Mouse (Mus musculus) cerebellum, adult 18-20 months (tissue): ENCODE measurements around the gene Rnf212.
A peak's percentile ranks its signal among the peaks of the same experiment; 100 is the strongest.
"Not testable (repeated sequence)": the region's sequence is repeated elsewhere in the genome, so short reads cannot be mapped to it uniquely, and the experiment has no call there.

ENCODE experiments used
- DNase-seq, 2 experiments: peaks; one replicate each; pipeline ENCODE4 v3.0.0; 2021

Rnf212 gene

GRCm38 (mm10) chr5:108774630-108775306 is at the start of gene Rnf212:
Gene Rnf212, minus strand, starts transcription at chr5:108774982.
- no peak for DNase-seq

- DNase-seq = no peak
Observed at GRCm38 (mm10) chr5:108823276-108823675, 48.5 kb upstream of the Rnf212 start.

DNA sequence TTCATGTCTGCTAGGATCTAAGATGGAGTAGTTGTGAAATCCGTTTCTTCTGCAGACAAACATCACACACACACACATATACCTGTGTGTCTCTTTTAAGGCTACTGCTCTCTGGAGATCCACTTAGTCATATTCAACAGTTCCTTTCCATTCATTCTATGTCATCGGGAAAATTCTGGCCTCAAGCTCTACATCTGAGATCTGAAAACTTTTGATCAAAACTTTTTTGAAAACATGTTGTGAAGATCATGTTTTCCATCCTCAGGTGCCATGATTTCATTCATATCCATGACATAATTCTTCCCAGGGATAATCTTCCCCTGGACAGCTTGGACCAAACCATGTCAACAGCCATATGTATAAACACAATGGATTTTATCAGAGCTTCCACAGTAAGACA is 34.0 kb upstream of the Rnf212 start, which contains the start of gene Vmn2r8:
Gene Vmn2r8 (minus strand): TSS at position 101 of the 400 bp plus-strand sequence.
- not testable (repeated sequence) for DNase-seq

GRCm38 (mm10) chr5:108803646-108804045 is 28.9 kb upstream of the Rnf212 start:
- DNase-seq = no peak

DNA sequence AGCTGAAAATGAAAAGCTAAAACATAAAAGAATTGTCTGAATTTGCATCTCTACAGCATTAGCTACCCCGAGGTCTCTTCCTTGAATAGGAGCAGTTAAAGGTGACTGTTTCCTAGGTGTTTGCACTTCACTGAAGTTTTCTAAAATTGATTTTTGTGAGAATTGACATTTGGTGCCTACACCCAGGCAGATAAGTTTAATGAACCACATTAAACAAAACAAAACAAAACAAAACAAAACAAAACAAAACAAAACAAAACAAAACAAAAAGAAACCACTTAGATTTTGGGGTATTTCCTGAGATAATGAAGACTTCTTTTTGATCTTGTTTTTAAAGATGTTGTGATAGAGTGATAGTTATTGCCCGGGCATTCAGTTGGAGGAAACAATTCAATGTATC is 20.5 kb upstream of the Rnf212 start, which contains the start of gene Tmed11:
Gene Tmed11 (minus strand): TSS at position 101 of the 400 bp plus-strand sequence.
- DNase-seq = not testable (repeated sequence)

DNA sequence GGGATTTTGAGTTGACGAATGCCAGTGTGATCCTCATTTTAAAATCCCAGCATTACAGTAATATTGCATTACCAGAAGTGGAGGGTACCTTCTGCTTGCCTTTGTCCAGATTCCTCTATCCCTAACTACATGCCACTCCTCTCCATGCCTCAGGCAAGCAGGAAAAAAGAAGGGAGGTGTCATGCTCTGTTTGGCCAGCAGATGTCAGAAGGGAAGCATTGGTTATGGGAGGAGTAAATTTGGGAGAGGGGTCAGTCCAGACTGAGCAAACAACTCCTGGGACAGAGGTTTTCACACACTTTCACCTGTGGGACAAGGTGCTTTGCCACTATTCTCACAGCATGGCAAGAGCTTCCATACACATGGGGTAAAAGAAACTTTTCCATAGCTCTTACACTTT is 15.6 kb upstream of the Rnf212 start:
- peak in 1 of 2 experiments; percentile 5 for DNase-seq

DNA sequence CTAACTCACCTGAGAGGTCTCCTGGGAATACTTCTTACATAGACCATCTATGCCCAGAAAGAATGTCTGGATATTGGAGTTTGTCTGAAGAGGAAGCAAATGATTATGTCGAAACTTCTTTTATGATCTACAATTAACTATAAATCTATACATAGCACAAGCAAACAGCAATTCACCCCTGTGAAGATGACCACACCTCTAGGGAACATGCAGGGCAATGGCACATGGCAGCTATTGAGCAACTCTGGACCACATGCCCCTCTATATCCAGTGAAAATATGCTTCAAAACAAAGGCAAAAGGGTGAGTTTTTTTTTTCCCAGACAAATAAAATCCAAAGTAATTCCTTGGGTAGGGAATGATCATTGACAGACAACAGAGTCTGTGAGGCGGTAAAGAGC is 14.8 kb downstream of the Rnf212 start:
- DNase-seq = no peak

GRCm38 (mm10) chr5:108758396-108758795 is 16.4 kb downstream of the Rnf212 start:
- DNase-seq = peak; percentile 5 to 11

DNA sequence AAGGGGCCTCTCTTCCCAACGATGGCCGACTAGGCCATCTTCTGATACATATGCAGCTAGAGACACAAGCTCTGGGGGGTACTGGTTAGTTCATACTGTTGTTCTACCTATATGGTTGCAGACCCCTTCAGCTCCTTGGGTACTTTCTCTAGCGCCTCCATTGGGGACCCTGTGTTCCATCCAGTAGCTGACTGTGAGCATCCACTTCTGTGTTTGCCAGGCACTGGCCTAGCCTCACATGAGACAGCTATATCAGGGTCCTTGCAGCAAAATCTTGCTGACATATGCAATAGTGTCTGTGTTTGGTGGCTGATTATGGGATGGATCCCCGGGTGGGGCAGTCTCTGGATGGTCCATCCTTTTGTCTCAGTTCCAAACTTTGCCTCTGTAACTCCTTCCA is 23.5 kb downstream of the Rnf212 start:
- DNase-seq = not testable (repeated sequence)

DNA sequence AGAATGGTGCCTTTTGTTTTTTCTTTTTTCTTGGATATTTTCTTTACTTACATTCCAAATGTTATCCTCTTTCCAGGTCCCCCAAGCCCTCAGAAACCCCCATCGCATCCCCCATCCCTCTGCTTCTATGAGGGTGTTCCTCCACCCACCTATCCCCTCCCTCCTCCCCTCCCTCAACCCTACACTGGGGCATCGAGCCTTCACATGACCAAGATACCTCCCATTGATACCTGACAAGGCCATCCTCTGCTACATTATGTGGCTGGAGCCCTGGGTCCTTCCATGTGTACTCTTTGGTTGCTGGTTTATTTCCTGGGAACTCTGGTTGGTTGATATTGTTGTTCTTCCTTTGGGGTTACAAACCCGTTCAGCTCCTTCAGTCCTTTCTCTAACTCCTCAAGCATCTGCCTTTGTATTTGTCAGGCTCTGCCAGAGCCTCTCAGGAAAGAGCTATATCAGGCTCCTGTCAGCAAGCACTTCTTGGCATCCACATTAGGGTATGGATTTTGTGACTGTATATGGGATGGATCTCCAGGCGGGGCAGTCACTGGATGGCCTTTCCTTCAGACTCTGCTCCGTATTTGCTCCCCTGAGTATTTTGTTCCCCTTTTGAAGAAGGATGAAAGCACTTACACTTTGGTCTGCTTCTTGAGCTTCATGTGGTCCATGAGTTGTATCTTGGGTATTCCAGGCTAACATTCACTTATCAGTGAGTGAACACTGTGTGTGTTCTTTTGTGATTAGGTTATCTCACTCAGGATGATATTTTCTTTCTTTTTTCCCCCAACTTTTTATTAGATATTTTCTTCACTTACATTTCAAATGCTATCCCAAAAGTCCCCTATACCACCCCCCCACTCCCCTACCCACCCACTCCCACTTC is 24.2 kb downstream of the Rnf212 start:
- no peak for DNase-seq

DNA sequence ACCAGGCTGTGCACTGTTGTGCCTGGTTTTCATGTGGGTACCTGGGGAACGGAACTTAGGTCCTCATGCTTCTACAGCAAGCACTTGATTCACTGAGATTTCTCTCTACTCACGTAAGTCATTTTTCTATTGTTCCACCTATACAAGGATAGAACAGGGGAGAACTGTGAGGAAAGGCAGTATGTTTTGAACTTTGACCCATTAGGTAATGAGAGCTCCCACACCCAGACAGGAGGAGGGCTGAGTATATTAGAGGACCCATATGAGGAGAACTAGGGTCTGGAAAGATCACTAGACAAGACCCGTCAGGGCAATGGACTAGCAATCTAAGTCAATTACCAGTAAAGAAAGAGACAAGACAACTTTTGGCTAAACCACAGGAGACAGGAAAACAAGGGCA is 30.2 kb downstream of the Rnf212 start:
- no peak for DNase-seq

DNA sequence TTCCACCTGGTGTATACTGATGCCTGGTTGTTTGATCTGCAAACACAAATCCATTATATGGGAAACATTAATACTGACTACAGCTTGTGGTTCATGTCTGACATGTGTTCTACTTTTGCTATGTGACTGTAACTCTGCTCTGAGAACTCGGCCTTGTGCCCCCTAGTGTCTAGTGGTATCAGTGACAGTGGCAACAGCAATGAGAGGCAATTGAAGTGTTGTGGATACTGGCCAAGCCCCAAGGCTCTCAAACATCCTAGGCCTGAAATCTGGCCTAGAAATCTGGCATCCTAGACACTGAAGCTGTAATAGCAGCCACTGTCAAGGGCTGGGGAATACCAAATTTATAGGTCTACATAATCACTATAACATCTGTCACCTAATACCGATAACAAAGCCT is 30.9 kb downstream of the Rnf212 start:
- peak in 1 of 2 experiments; percentile 8 for DNase-seq

GRCm38 (mm10) chr5:108742596-108742995 is 32.2 kb downstream of the Rnf212 start:
- no peak for DNase-seq

- no peak for DNase-seq
Observed at GRCm38 (mm10) chr5:108741844-108742243, 32.9 kb downstream of the Rnf212 start.

DNA sequence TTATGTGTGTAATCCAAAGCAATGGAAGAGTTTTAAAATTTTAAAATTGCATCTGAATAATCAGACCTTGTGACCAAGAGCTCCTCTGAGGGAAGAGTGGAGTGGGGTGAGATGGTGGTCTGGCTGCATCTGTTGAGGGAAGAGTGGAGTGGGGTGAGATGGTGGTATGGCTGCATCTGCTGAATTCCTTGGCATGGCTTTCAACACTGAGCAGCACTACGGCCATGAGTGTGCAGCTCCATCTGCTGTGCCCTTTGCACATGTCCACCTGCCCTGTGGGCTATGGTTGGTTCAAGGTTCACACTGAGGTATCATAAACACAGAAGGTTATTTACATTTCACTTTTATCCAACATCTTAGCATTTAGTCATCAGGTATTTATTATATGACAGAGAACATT is 47.4 kb downstream of the Rnf212 start:
- no peak for DNase-seq

- DNase-seq = peak; percentile 68 to 73
Observed at GRCm38 (mm10) chr5:108726557-108727248, 48.1 kb downstream of the Rnf212 start.

DNA sequence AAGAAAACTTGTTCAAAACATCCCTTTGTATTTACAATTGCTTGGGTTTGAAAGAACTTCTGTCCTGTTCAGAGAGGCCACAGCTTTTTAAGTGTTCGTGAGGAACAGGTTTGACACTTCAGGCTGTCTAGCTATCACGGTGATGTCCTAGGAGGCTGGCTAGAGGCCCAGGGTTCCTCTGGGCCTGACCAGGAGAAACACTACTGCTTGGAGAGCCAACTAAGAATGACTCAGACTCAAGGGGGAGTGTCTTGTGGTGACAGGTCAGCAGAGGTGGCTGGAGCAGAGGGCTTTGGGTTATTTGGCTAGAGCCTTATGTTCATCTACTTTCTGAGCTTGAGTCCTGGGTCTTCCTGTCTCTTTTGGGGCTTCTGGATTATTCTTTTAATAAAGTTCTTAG is 50.8 kb downstream of the Rnf212 start:
- DNase-seq = no peak

DNA sequence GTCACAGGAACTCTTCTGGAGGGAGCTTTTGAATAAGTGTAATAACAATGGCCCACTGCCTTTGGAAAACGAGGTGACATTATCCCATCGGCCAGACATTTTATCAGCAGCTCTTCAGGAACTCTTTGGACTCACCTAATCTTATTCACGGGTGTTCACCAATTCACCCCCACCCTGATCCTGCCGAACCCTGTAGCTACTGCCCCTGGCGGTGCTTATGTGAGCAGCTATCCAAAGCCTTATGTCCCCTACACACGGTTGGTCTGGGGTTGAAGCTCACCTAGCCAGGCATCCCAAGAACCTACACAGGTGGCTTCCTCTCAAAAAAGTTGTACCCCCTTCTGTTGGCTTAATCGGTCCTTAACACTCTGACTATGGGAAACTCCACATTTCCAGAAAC is 55.0 kb downstream of the Rnf212 start:
- DNase-seq = no peak

DNA sequence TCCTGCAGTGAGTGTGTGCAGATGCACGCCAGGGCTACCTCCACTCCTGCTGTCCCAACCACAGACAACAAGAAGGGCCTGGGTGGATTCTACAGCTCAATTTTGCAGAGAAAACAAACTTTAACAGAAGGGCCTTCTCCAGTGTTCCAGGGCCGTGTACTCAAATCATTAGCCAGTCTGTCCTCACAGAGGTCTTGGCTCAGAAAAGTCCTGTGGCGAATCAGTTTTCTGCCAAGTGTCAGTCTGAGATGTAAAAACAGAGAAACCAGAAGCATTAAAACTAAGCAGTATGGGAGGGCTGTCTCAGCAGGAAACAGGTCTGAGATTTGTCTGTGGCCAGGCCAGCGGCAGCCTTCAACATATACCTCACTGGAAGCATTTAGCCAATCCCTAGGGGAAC is 56.7 kb downstream of the Rnf212 start:
- DNase-seq = peak in 1 of 2 experiments; percentile 25

DNA sequence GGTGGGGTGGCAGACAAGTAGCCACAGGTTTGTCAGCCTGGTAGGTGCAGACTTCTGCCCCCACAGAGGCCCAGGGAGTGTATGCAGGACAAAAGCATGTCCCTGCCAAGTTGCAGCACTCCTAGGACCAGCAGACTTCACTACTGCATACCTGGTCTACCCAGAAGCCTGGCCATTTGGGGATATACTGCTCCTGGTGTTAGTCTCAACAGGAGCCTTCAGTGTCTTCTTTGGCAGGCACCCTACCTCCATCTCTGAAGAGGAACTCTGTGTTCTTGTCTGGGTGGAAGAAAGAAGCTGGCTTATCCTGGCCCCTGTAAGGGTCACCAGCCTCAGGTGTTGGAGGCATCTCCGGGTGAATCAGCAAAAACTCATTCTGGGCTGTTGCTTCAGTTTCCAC is 58.8 kb downstream of the Rnf212 start:
- DNase-seq = no peak

- DNase-seq = peak; percentile 24 to 25
Observed at GRCm38 (mm10) chr5:108714149-108714548, 60.6 kb downstream of the Rnf212 start.

DNA sequence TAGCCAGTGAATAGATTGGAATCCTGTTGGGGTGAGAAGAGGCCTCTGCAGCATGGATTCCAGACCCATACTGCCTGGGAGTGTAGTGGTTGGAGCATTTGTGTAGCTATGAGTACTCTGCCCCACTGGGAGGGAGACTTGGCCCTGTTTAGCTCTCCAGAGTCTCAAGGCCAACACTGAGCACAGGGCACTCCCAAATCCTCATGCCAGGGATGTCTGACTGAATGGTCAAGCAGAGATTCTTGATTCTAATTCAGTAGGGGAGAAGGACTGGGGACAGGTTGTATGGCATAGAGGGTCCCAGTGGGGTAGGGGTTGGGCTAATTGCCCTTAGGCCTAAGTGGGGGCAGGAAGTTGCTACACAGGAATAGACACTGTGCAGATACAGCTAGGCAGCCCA is 61.1 kb downstream of the Rnf212 start:
- no peak for DNase-seq

DNA sequence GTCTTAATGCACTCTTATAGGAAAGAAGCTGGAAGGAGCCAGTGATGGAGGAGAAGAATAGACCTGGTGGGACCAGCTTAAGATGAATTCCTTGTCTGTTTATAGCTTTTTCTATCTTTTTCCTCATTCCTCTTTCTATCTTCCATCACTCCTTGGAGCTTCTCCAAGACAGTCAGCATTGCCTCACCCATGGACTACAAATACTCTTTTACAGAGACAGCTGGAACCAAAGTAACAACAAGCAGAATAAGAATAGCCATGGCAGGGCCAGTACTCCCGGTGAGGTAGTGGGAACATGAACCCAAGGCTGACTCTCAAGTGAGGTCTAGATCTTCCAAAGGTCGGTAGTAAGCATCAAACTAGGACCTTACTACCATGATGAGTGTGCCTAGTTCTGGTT is 61.7 kb downstream of the Rnf212 start:
- DNase-seq = no peak
